Mouse (Mus musculus) neutrophil, adult 5-6 weeks (primary cell): ENCODE measurements around the gene Ptprd. TPM values are rescaled to one million over a fixed set of nuclear protein-coding genes. Genes with fewer than 3 reads are reported as not detected.

Experiments used
- ATAC-seq: fragments of 151-379, 151-347 bp; 2 replicates; pipeline ENCODE4 v1.8.0; 2017; ENCODE audit warnings: mild to moderate bottlenecking, moderate TSS enrichment; ENCODE audit not compliant: insufficient number of reproducible peaks, poor library complexity, low FRiP score, severe bottlenecking; ENCODE audit errors: extremely low read depth
- total RNA-seq: library from RNA; stranded (forward); fragments of 200-1000 nt; gene quantifications from 2 replicates; pipeline ENCODE4 v1.2.3, GENCODE M21; 2017

Ptprd gene
- total RNA-seq, 1 experiment from 2014 or later, result 0.35 TPM

- ATAC-seq, result no peak
Observed at GRCm38 (mm10) chr4:75991621-75992245, 2220.0 kb downstream of the Ptprd start.

- no peak for ATAC-seq
Observed at GRCm38 (mm10) chr4:75974728-75975127, 2237.0 kb downstream of the Ptprd start.

GRCm38 (mm10) chr4:75973322-75973721, 2238.4 kb downstream of the Ptprd start:
- ATAC-seq, result no peak

- no peak for ATAC-seq
Observed at GRCm38 (mm10) chr4:75969961-75970360, 2241.8 kb downstream of the Ptprd start.

GRCm38 (mm10) chr4:75968618-75969017, 2243.1 kb downstream of the Ptprd start:
- no peak for ATAC-seq

GRCm38 (mm10) chr4:75965810-75966209, 2246.0 kb downstream of the Ptprd start:
- ATAC-seq, result no peak

DNA sequence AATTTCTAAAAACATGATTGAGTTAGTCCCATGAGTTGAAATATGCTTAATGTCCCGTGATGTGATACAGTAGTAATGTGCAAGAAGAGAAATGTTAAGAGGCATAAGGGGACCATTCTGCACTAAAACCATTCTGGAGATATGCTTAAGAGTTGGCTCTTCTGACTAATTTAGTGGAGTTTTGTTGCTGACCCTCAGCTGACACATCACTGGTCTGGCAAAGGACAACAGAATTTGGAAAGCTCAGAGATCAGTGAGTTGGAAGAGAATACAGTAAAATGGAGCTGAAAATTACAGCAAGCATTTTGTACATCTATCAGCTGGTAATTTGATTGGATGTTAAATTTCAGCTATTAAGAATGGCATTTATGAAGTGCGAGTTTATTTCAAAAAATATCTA, 2248.8 kb downstream of the Ptprd start:
- no peak for ATAC-seq

DNA sequence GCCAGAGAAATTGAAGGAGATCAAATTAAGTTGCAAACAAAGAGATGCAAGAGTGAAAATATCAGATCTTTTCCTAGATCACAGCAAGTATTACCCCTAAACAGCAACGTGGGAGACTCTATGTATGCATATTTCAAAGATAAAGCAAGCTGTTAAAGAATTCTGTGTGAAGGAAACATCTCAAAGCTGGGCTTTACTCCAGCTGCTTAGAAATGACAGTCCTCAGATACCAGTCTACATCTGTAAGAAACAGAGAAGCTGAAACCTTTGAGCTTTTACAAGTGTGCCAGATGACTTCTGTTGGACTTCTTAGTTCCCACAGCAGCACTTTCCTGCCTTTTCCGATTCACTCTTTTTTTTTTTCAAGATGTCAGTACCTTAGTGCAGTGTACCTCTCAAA, 2249.9 kb downstream of the Ptprd start:
- no peak for ATAC-seq

DNA sequence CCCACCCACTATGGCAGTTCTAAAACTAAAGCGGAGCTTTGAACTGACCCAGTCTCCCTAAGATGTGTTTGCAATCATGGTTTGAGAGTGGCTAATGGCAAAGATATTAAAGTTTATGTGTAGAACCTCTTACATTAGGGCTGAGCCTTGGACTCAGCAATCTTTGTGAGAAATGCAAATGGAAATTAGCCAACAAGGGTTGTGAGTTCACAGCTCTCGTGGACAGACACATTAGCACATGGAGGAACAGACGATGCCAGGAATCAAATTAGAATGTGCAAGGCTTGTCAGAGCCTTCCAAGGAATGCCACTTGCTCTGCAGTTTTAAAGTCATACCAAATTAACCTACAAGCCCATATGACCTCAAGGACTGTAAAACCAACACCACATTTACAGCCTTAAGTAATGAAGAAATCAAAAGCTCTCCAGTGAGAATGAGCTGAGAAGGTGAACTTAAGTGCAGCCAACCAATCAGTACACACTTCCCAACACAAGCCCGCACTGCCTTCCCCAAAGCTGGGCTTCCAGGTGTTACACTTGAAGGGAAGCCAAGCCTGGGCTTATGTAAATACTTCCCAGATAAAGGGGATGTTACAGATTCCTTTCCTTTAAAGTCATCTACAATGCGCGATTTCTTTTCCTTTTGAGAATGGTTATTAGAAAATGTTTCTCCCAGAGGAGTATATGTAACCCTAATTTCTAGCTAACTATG, 2258.3 kb downstream of the Ptprd start:
- no peak for ATAC-seq

DNA sequence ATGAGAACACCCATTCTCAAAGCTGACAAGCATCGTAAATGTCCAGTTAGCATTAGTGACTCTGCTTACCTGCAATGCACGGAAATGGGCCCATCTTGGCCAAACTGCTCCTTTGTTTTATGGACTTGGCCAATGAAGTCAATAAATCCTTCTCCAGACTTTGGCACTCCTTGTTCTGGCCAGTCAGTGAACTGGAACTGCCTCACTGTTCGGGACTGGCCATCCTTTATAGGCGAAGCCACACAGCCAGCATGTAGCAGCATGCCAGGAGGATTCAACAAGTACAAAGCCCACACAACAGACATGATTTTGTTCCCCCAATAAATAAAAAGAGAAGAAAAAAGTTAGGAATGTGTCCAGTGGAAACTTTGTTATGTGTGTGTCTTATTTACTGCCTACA, 2261.2 kb downstream of the Ptprd start:
- ATAC-seq, result no peak

GRCm38 (mm10) chr4:75894871-75895270, 2316.9 kb downstream of the Ptprd start:
- ATAC-seq, result no peak
